Mouse (Mus musculus): ENCODE measurements around the gene Gm27021.

GRCm38 (mm10) chr8:120559654-120560053 is 108.2 kb downstream of the Gm27021 start:
- TF ChIP-seq POLR2A (IDR thresholded peaks at IDR 0.05; ENCODE audit: control insufficient read depth, low read depth, low read length) (no peak), CTCF (IDR thresholded peaks at IDR 0.05; ENCODE audit: control insufficient read depth, insufficient read depth, insufficient replicate concordance, low read depth, low read length) (no peak)
